Mouse (Mus musculus) liver, adult 2 months (tissue): Measurements from ENCODE around the gene Eif3k.

Experiments used
- CTCF ChIP-seq: fragments of 200-500 bp; IDR thresholded peaks from 2 replicates; pipeline ENCODE4 v1.5.1; 2011; ENCODE audit warnings: low read depth, low read length, control low read depth
- POLR2A ChIP-seq: fragments of 200-500 bp; IDR thresholded peaks from 2 replicates; pipeline ENCODE4 v1.6.1; 2011; ENCODE audit warnings: low read length, control low read depth; ENCODE audit not compliant: insufficient read depth; ENCODE audit errors: extremely low read depth

GRCm38 (mm10) chr7:28969271-28969670 lies 12.4 kb downstream of the Eif3k start:
- no peak for TF ChIP-seq POLR2A
- no peak for TF ChIP-seq CTCF
